Mouse (Mus musculus) kidney, embryonic 16.5 days (tissue): ENCODE data around the gene 1190005I06Rik. TPM values are rescaled to one million over a fixed set of nuclear protein-coding genes. Genes with fewer than 3 reads are reported as not detected.

ENCODE experiments used
- ATAC-seq: fragments of 200-750 bp; cut with Nextera tagmentation; 2 replicates; pipeline ENCODE4 v1.8.0; 2017; ENCODE audit warnings: moderate TSS enrichment; ENCODE audit not compliant: low FRiP score, low TSS enrichment
- H3K27ac ChIP-seq: fragments of 300-500 bp; sonication (generic); 2 replicates; pipeline ENCODE4 v1.5.1; 2014; ENCODE audit warnings: low read length
- H3K27me3 ChIP-seq: fragments of 300-500 bp; sonication (generic); 2 replicates; pipeline ENCODE4 v1.6.1; 2014; ENCODE audit warnings: low read length, control low read depth, mixed read lengths; ENCODE audit not compliant: insufficient read depth
- H3K36me3 ChIP-seq: fragments of 300-500 bp; sonication (generic); 2 replicates; pipeline ENCODE4 v1.6.1; 2014; ENCODE audit warnings: low read length, control low read depth, mixed read lengths; ENCODE audit not compliant: insufficient read depth
- H3K4me1 ChIP-seq: fragments of 300-500 bp; sonication (generic); 2 replicates; pipeline ENCODE4 v1.6.1; 2014; ENCODE audit warnings: low read length, control low read depth, mixed read lengths; ENCODE audit not compliant: insufficient read depth
- H3K4me2 ChIP-seq: fragments of 300-500 bp; sonication (generic); replicated peaks from 2 replicates; pipeline ENCODE4 v1.6.1; 2014; ENCODE audit warnings: low read depth, low read length
- H3K4me3 ChIP-seq: fragments of 300-500 bp; sonication (generic); 2 replicates; pipeline ENCODE4 v1.5.1; 2014; ENCODE audit warnings: mild to moderate bottlenecking, low read length
- H3K9ac ChIP-seq: fragments of 300-500 bp; sonication (generic); replicated peaks from 2 replicates; pipeline ENCODE4 v1.6.1; 2014; ENCODE audit warnings: low read length
- H3K9me3 ChIP-seq: fragments of 300-500 bp; sonication (generic); 2 replicates; pipeline ENCODE4 v1.6.1; 2016; ENCODE audit warnings: low read length, control low read depth
- WGBS: fragments of 180-500 bp; shearing (Covaris S2); extraction: QIAGEN DNeasy Blood & Tissue Kit; methylation state at CpG from one replicate; pipeline ENCODE4 v1.1.7; 2014; 5-methylcytosine and 5-hydroxymethylcytosine counted together
- polyA plus RNA-seq: library from polyadenylated mRNA; unstranded; fragments of >200 nt; fragmentation: Nextera tagmentation; extraction: Ambion mirVana; gene quantifications from 2 replicates; pipeline ENCODE4 v1.2.1, GENCODE M21; 2015

1190005I06Rik gene
- polyA plus RNA-seq, 1 experiment from 2014 or later = 2.4 TPM

DNA sequence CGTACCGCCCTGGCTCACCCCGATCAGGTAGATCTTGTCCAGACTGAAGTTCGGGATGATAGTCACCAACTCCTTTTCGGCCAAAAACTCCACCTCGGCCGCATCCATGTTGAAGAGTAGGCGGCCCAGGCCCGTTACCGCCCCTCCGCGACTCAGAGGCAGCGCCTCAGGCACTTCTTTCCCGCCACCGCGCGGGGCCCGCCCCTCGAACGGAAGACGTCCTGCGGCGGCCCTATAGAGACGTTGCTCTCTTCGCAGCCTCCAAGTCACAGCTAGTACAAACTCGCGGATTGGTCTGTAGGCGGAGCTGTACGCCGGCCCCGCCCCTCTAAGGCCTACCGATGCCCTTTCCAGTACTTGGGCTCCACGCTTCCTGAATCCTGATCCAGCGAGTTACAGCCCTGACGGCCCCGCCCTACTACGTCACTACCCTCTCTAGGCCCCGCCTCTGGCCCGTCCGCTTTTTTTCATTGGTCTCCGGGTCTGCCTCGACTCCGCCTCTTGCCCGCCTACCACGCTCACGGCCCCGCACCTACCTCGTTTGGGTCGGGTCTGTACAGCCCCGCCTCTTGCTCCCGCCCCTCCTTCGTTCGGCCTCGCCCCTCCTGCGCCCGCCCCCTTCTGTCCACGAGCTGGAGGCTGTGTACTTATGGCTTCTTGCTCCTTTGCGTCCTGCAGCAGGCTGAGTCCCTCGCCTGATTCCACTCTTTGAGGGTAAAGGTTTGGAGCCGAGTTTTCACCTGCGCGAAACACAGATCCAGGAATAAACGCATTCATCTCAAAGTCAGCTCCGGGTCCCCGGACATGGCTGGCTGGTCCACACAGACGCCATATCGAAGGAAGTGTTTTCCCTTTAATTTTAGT, 58.3 kb downstream of the 1190005I06Rik start, which contains the start of gene Gins2:
Gene Gins2, minus strand, starts transcription at position 397 of the 864 bp plus-strand sequence.
- Histone ChIP-seq H3K4me1 (peaks cover 21% of the 10 kb centered on the region), H3K36me3 (peaks cover 10% of the 10 kb centered on the region; the same call in 1 of the 2 replicates), H3K4me2 (peak within 1 kb of the TSS; percentile 76), H3K9ac (peak within 1 kb of the TSS; percentile 78), H3K9me3 (no peaks in the 10 kb centered on the region), H3K4me3 (peak within 1 kb of the TSS; percentile 69), H3K27me3 (no peaks in the 10 kb centered on the region), H3K27ac (peak within 1 kb of the TSS; percentile 64)
- ATAC-seq = peak; percentile 99
- under 1% methylated on average over 67 of the region's 67 CpGs for WGBS

DNA sequence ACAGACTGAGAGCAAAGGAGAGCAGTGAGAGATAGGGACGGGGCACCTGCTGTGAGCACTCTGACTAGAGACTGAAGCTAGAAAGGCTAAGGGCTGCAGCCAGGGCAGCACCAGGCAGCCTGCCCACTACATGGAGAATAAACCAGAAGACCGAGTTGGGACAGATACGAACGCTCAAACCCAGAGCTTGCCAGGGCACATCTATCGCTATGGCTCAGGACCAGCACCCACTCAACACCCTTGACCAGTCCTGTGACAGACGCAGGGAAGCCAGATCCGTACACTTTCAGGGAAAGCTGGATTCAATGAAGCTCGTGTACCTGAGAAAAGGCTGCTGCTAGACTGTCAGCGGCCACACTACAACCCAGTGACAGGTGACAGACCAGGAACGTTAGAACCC, 61.9 kb downstream of the 1190005I06Rik start:
- Histone ChIP-seq H3K27ac (no peak overlapping the region), H3K9me3 (no peaks in the 10 kb centered on the region), H3K4me3 (no peak overlapping the region), H3K4me1 (peaks cover 21% of the 10 kb centered on the region), H3K4me2 (no peak overlapping the region), H3K27me3 (no peaks in the 10 kb centered on the region), H3K36me3 (peaks cover 23% of the 10 kb centered on the region), H3K9ac (no peak overlapping the region)
- no peak for ATAC-seq
- 89% methylated on average over 10 of the region's 10 CpGs for WGBS

DNA sequence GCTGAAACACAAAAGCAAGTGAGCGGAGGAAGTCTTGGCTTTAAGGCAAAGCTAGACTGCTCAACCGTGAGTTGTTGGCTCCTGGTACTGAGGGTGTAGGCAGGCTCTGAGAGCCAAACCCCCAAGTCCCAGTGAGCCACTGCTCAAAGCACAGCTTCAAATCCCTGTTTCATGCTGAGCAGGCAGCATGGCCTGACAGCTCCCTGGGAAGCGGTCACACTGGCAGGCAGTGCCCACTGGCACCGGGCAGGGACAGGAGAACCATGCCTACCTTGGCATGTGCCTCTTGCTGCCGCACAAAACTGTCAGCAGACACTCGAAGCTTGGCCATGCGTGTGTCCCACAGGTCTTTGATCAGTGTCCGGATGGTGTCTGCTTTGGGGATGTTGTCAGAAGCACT, 65.6 kb downstream of the 1190005I06Rik start:
- H3K27ac ChIP-seq = no peak overlapping the region
- no peak for ATAC-seq
- WGBS = 81% methylated on average over 8 of the region's 8 CpGs
- no peaks in the 10 kb centered on the region for H3K27me3 ChIP-seq
- peaks cover 8% of the 10 kb centered on the region; the same call in 1 of the 2 replicates for H3K4me1 ChIP-seq
- no peak overlapping the region for H3K4me3 ChIP-seq
- no peak overlapping the region for H3K9ac ChIP-seq
- H3K4me2 ChIP-seq = no peak overlapping the region
- H3K9me3 ChIP-seq = no peaks in the 10 kb centered on the region
- H3K36me3 ChIP-seq = peaks cover 52% of the 10 kb centered on the region

DNA sequence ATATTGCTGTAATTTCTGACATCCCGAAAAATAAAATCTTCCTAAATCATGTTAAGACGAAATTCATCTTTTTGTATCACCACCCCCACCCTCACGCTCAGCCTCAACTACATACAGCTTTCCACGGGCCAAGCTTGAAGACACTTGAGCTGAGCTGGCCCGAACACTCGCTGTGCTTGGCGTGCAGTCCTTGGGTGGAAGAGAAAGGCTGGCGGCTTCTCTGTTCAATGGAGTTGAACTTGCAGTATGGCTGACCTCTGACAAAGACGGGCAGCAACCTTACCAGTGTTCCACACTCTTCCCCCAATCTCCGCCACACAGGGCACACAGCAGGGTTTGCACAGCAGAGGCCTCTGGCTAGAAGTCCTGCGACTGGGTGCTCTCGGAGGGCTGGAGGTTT, 66.1 kb downstream of the 1190005I06Rik start:
- no peak overlapping the region for H3K27ac ChIP-seq
- H3K27me3 ChIP-seq = no peaks in the 10 kb centered on the region
- H3K4me3 ChIP-seq = no peak overlapping the region
- peaks cover 10% of the 10 kb centered on the region for H3K4me1 ChIP-seq
- H3K4me2 ChIP-seq = no peak overlapping the region
- WGBS = 87% methylated on average over 12 of the region's 12 CpGs
- H3K36me3 ChIP-seq = peaks cover 55% of the 10 kb centered on the region
- H3K9me3 ChIP-seq = no peaks in the 10 kb centered on the region
- no peak for ATAC-seq
- no peak overlapping the region for H3K9ac ChIP-seq

DNA sequence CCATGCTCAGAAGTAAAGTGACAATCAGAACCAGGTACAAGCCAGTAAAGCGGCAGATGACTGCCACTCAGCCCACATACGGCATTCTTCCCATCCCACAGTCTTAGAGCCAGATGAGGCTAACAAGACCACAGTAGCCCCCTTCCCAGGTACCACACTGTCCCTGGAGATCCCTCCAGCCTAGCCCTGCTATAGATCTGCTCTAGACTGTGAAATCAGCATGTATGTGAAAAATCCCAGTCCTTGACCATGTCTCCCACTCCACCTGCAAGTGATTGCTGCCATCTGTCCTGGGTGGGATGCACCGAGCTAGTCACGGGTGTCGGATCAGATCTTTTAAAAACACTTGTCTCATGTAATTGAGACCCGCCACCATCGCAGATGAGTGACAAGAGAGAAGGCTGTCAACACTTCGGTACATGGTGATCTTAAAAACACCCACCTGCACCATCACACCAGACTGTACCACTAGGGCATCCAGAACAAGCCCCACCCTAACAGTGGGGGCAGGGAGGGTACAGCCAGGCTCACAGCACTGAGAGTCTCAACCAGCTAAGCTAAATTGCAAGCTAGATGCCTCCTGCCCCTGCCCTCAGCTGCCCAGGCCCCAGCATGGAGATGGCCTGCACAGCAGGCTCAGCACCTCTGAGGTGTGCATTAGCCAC, 67.0 kb downstream of the 1190005I06Rik start:
- ATAC-seq = no peak

DNA sequence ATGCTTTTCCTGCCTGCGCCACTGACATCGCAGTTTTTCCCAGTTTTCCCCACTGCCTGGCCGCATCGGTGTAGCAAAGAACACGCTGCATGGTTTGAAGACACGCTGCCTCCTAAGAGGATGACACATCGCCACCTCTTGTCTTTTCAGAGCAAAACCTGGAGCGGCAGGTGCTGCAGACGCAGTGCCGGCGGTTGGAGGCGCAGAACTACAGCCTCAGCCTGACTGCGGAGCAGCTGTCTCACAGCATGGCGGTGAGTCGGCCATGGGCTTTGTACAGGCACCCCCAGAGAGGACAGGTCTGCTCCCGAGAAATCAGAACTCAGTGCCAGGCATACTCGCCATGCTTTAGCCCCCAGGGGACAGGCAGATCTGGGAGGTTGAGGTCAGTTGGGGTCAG, 69.6 kb downstream of the 1190005I06Rik start:
- no peak overlapping the region for H3K9ac ChIP-seq
- H3K36me3 ChIP-seq = peaks cover 84% of the 10 kb centered on the region
- no peak overlapping the region for H3K27ac ChIP-seq
- peaks cover 35% of the 10 kb centered on the region for H3K4me1 ChIP-seq
- H3K4me2 ChIP-seq = no peak overlapping the region
- ATAC-seq = no peak
- H3K9me3 ChIP-seq = no peaks in the 10 kb centered on the region
- no peaks in the 10 kb centered on the region for H3K27me3 ChIP-seq
- H3K4me3 ChIP-seq = no peak overlapping the region
- WGBS = 91% methylated on average over 17 of the region's 17 CpGs

More for the DNA sequence above, 67.0 kb downstream of the 1190005I06Rik start:
- Histone ChIP-seq H3K9ac (no peak overlapping the region), H3K36me3 (peaks cover 62% of the 10 kb centered on the region), H3K4me1 (peaks cover 18% of the 10 kb centered on the region), H3K4me2 (no peak overlapping the region), H3K27me3 (no peaks in the 10 kb centered on the region), H3K27ac (no peak overlapping the region), H3K9me3 (no peaks in the 10 kb centered on the region), H3K4me3 (no peak overlapping the region)
- WGBS = 77% methylated on average over 8 of the region's 8 CpGs

DNA sequence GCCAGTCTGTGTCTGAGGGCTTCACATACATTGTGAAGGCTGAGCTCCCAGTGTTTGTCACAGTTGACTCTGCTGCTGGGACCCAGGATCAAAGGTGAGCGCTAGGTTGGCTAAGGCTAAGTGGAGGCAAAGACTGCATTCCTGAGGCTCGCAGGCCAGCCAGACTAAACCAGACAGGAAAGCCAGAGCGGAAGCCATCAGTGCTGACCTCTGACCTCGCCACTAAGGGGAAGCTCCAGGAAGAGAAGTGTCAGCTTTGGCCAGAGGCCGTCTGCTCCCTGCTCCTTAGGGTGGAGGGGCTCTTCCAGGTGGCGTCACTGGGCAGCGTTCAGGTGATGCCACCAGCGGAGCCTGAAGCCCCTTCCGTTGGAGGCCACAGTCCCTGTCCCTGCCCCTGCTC, 71.6 kb downstream of the 1190005I06Rik start:
- Histone ChIP-seq H3K27me3 (no peaks in the 10 kb centered on the region), H3K27ac (no peak overlapping the region), H3K4me3 (no peak overlapping the region), H3K4me2 (no peak overlapping the region), H3K36me3 (peaks cover 93% of the 10 kb centered on the region), H3K9ac (no peak overlapping the region), H3K9me3 (no peaks in the 10 kb centered on the region), H3K4me1 (peaks cover 35% of the 10 kb centered on the region)
- WGBS = 51% methylated on average over 9 of the region's 9 CpGs
- peak; percentile 10; the same call in 1 of the 2 replicates for ATAC-seq

DNA sequence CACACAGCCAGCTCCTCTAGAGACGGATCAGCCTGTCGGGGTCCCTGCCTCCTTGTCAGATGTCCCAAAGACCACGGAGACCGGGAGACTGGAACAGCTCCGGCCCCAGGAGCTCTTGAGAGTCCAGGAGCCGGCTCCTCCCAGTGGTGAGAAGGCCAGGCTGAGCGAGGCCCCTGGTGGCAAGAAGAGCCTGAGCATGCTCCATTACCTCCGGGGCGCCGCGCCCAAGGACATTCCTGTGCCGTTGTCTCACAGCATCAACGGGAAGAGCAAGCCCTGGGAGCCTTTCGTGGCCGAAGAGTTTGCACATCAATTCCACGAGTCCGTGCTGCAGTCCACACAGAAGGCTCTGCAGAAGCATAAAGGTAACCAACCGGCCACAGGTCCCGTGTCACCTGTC, 72.5 kb downstream of the 1190005I06Rik start:
- no peak overlapping the region for H3K9ac ChIP-seq
- WGBS = 67% methylated on average over 19 of the region's 19 CpGs
- no peak overlapping the region for H3K27ac ChIP-seq
- no peak overlapping the region for H3K4me3 ChIP-seq
- peak; percentile 25; the same call in 1 of the 2 replicates for ATAC-seq
- H3K4me1 ChIP-seq = peaks cover 35% of the 10 kb centered on the region
- H3K27me3 ChIP-seq = no peaks in the 10 kb centered on the region
- H3K36me3 ChIP-seq = peaks cover 91% of the 10 kb centered on the region
- no peaks in the 10 kb centered on the region for H3K9me3 ChIP-seq
- no peak overlapping the region for H3K4me2 ChIP-seq

DNA sequence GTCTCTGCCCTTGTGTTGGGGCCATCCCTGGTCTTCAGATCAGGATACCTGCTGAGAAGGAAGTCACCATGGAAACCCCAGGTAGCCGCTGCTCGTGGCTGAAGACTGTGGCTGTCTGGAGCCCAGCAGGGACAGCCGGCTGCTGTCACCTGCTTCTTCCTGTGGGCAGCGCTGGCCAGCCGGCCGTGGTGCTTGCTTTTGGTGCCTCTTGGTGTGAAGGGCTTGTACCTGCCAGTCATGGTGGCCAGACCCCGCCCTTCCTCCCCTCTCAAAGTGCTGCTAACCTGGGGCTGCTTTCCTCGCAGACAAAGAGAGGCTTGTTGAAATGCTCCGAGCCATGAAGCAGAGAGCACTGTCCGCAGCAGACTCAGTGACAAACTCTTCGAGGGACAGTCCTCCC, 73.6 kb downstream of the 1190005I06Rik start:
- Histone ChIP-seq H3K9me3 (no peaks in the 10 kb centered on the region), H3K4me3 (no peak overlapping the region), H3K4me2 (no peak overlapping the region), H3K27ac (no peak overlapping the region), H3K9ac (no peak overlapping the region), H3K27me3 (no peaks in the 10 kb centered on the region), H3K4me1 (peaks cover 35% of the 10 kb centered on the region), H3K36me3 (peaks cover 93% of the 10 kb centered on the region)
- no peak for ATAC-seq
- WGBS = 63% methylated on average over 11 of the region's 11 CpGs

DNA sequence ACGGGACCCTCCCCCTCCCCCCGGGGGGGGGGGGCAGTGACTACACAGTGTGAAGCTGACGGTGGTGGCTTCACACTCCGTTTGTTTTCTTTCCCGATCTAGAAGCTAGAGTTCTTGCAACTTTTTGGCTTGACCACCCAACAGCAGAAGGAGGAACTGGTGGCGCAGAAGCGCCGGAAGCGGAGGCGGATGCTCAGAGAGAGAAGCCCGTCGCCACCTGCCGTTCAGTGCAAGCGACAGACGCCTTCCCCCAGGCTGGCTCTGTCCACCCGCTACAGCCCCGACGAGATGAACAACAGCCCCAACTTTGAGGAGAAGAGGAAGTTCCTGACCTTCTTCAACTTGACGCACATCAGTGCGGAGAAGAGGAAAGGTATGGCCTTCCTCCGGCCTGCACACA, 74.9 kb downstream of the 1190005I06Rik start:
- Histone ChIP-seq H3K27me3 (no peaks in the 10 kb centered on the region), H3K36me3 (peaks cover 93% of the 10 kb centered on the region), H3K9me3 (0 out of 2 replicates have a peak, but pooled peaks cover 6% of the 10 kb centered on the region), H3K4me3 (no peak overlapping the region), H3K9ac (no peak overlapping the region), H3K4me2 (no peak overlapping the region), H3K4me1 (peaks cover 35% of the 10 kb centered on the region), H3K27ac (no peak overlapping the region)
- ATAC-seq = no peak
- WGBS = 79% methylated on average over 21 of the region's 21 CpGs
